Mouse (Mus musculus) bone marrow macrophage, adult 2 months (primary cell): ENCODE results near the gene Vmn1r107. TPM values are rescaled to one million over a fixed set of nuclear protein-coding genes. Genes with fewer than 3 reads are reported as not detected.
"Not testable (repeated sequence)": the region's sequence is repeated elsewhere in the genome, so short reads cannot be mapped to it uniquely, and the experiment has no call there.

Experiments
- H3K27ac ChIP-seq: 2 replicates; pipeline ENCODE4 v1.5.1; 2012; ENCODE audit warnings: low read depth, low read length; ENCODE audit not compliant: insufficient read depth
- H3K4me1 ChIP-seq: 2 replicates; pipeline ENCODE4 v1.6.1; 2012; ENCODE audit warnings: low read length; ENCODE audit not compliant: control insufficient read depth, insufficient read depth
- H3K4me3 ChIP-seq: 2 replicates; pipeline ENCODE4 v1.5.1; 2012; ENCODE audit warnings: mild to moderate bottlenecking, low read length, moderate library complexity; ENCODE audit not compliant: insufficient read depth
- polyA plus RNA-seq: library from polyadenylated mRNA; stranded (reverse); fragments of >200 nt; gene quantifications from 2 replicates; pipeline ENCODE4 v1.2.4, GENCODE M21; 2012; ENCODE audit not compliant: missing spikeins, insufficient read depth, insufficient read length

The Vmn1r107 gene
- not detected in 2 replicates for polyA plus RNA-seq

- H3K4me1 ChIP-seq, H3K27ac ChIP-seq, H3K4me3 ChIP-seq: not testable (repeated sequence)
Measured at GRCm38 (mm10) chr7:20668618-20669017, at the start of gene Vmn1r107. Vmn1r107 (plus strand) TSS chr7:20668918.

DNA sequence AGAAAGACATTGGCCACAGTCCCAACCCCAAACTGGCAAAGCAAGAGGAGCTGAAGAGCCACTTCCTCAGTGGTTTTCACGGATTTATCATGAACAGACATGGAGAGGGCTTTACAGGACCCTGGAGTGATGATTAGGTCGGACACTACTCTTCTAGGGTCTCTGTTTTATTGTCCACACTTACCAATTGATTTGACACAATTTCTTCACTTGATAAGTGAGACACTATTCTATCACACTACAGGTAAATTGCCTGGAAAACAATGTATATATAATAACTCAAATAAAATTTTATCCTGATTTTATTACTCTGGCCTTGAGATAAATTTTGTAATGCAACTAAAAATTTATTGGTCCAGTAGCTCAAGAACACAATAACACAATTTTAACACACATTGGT lies 34.4 kb downstream of the Vmn1r107 start, which contains the start of gene Vmn1r111:
TSS of gene Vmn1r111 (minus strand) at position 101 of the 400 bp plus-strand sequence.
- not testable (repeated sequence) for H3K27ac ChIP-seq, H3K4me3 ChIP-seq, H3K4me1 ChIP-seq

Other genes starting within 250 kb of the Vmn1r107 start
- gene Vmn1r101, start 226.3 kb upstream of the Vmn1r107 start, polyA plus RNA-seq, result not detected in 2 replicates
- not detected in 2 replicates for gene Gm10670, start 194.0 kb upstream of the Vmn1r107 start, polyA plus RNA-seq
- gene Vmn1r103, start 158.4 kb upstream of the Vmn1r107 start, polyA plus RNA-seq, result not detected in 2 replicates
- not detected in 2 replicates for gene Vmn1r104, start 135.1 kb upstream of the Vmn1r107 start, polyA plus RNA-seq
- not detected in 2 replicates for gene Gm5726, start 123.2 kb upstream of the Vmn1r107 start, polyA plus RNA-seq
- not detected in 2 replicates for gene Gm4141, start 92.7 kb upstream of the Vmn1r107 start, polyA plus RNA-seq
- gene Gm4513, start 69.9 kb upstream of the Vmn1r107 start, polyA plus RNA-seq, result not detected in 2 replicates
- gene Vmn1r111, start 34.3 kb downstream of the Vmn1r107 start, polyA plus RNA-seq, result not detected in 2 replicates
- gene Gm10668, start 61.7 kb downstream of the Vmn1r107 start, polyA plus RNA-seq, result not detected in 2 replicates
- not detected in 2 replicates for gene Vmn1r112, start 102.3 kb downstream of the Vmn1r107 start, polyA plus RNA-seq
- not detected in 2 replicates for gene Vmn1r113, start 118.4 kb downstream of the Vmn1r107 start, polyA plus RNA-seq
- not detected in 2 replicates for gene Vmn1r114, start 143.3 kb downstream of the Vmn1r107 start, polyA plus RNA-seq
- not detected in 2 replicates for gene Vmn1r115, start 176.1 kb downstream of the Vmn1r107 start, polyA plus RNA-seq
- not detected in 2 replicates for gene Vmn1r116, start 203.3 kb downstream of the Vmn1r107 start, polyA plus RNA-seq
- not detected in 2 replicates for gene Vmn1r117, start 215.2 kb downstream of the Vmn1r107 start, polyA plus RNA-seq
- not detected in 2 replicates for gene Vmn1r118, start 243.4 kb downstream of the Vmn1r107 start, polyA plus RNA-seq